Mouse (Mus musculus) hindbrain, embryonic 12.5 days (tissue): ENCODE data around the gene Nim1k. TPM values are rescaled to one million over a fixed set of nuclear protein-coding genes. Genes with fewer than 3 reads are reported as not detected.
"Not testable (repeated sequence)": the region's sequence is repeated elsewhere in the genome, so short reads cannot be mapped to it uniquely, and the experiment has no call there.

ENCODE experiments used
- ATAC-seq: fragments of 200-750 bp; cut with Nextera tagmentation; 2 replicates; pipeline ENCODE4 v1.8.0; 2017; ENCODE audit warnings: moderate TSS enrichment; ENCODE audit not compliant: low FRiP score
- H3K27ac ChIP-seq: fragments of 300-500 bp; sonication (generic); 2 replicates; pipeline ENCODE4 v1.5.1; 2016; ENCODE audit warnings: mild to moderate bottlenecking
- H3K27me3 ChIP-seq: fragments of 300-500 bp; sonication (generic); 2 replicates; pipeline ENCODE4 v1.6.1; 2016; ENCODE audit warnings: mild to moderate bottlenecking
- H3K36me3 ChIP-seq: fragments of 300-500 bp; sonication (generic); 2 replicates; pipeline ENCODE4 v1.6.1; 2016; ENCODE audit warnings: mild to moderate bottlenecking
- H3K4me1 ChIP-seq: fragments of 300-500 bp; sonication (generic); 2 replicates; pipeline ENCODE4 v1.6.1; 2016
- H3K4me2 ChIP-seq: fragments of 300-500 bp; sonication (generic); replicated peaks from 2 replicates; pipeline ENCODE4 v1.6.1; 2016; ENCODE audit warnings: mild to moderate bottlenecking
- H3K4me3 ChIP-seq: fragments of 300-500 bp; sonication (generic); 2 replicates; pipeline ENCODE4 v1.5.1; 2016; ENCODE audit warnings: mild to moderate bottlenecking
- H3K9ac ChIP-seq: fragments of 300-500 bp; sonication (generic); 2 replicates; pipeline ENCODE4 v1.6.1; 2016; ENCODE audit warnings: mild to moderate bottlenecking, moderate library complexity
- H3K9me3 ChIP-seq: fragments of 300-500 bp; sonication (generic); replicated peaks from 2 replicates; pipeline ENCODE4 v1.6.1; 2016; ENCODE audit warnings: mild to moderate bottlenecking
- WGBS: fragments of 180-500 bp; shearing (Covaris S2); methylation state at CpG from one replicate; pipeline ENCODE4 v1.1.7; 2016; 5-methylcytosine and 5-hydroxymethylcytosine counted together
- polyA plus RNA-seq: library from polyadenylated mRNA; unstranded; fragments of >200 nt; fragmentation: Nextera tagmentation; extraction: Ambion mirVana; gene quantifications from 2 replicates; pipeline ENCODE4 v1.2.1, GENCODE M21; 2016

Nim1k gene
- polyA plus RNA-seq, 1 experiment from 2014 or later: 2.6 TPM

GRCm38 (mm10) chr13:119722447-119722846 lies 33.2 kb downstream of the Nim1k start:
- no peaks in the 10 kb centered on the region for H3K4me1 ChIP-seq
- no peak overlapping the region for H3K4me2 ChIP-seq
- no peak for ATAC-seq

DNA sequence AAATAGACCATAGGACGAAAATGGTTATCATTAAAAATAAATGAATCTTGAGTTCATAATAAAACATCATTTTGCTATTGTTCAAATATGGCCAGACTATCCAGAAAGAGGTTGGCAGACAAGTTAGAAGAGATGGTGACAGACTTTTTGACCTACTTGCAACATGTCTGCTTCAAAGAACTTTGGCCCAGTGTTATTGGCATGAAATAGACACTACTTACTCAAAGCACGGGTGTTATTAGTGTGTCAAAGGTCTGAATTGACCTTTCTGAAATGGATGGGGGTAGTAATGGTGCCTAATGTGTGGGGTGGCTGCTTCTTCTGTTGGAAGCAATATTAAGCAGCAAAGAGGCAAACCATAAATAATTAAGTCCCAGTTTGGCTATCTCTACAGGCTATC lies 39.6 kb downstream of the Nim1k start:
- WGBS: 90% methylated on average over 2 of the region's 2 CpGs

More at GRCm38 (mm10) chr13:119722447-119722846, 33.2 kb downstream of the Nim1k start:
- no peaks in the 10 kb centered on the region for H3K9me3 ChIP-seq
- H3K27ac ChIP-seq: no peak overlapping the region
- no peaks in the 10 kb centered on the region for H3K36me3 ChIP-seq
- H3K9ac ChIP-seq: no peak overlapping the region
- no peaks in the 10 kb centered on the region for H3K27me3 ChIP-seq
- no peak overlapping the region for H3K4me3 ChIP-seq
- WGBS: 89% methylated on average over 3 of the region's 3 CpGs

GRCm38 (mm10) chr13:119713821-119714220 lies 41.9 kb downstream of the Nim1k start:
- 70% methylated on average over 8 of the region's 9 CpGs for WGBS
- no peak overlapping the region for H3K9ac ChIP-seq
- H3K4me3 ChIP-seq: no peak overlapping the region

More for the DNA sequence above, 39.6 kb downstream of the Nim1k start:
- H3K4me1 ChIP-seq: no peaks in the 10 kb centered on the region
- H3K27ac ChIP-seq: no peak overlapping the region
- no peaks in the 10 kb centered on the region for H3K9me3 ChIP-seq
- H3K36me3 ChIP-seq: 0 out of 2 replicates have a peak, but pooled peaks cover 4% of the 10 kb centered on the region
- ATAC-seq: no peak
- no peak overlapping the region for H3K4me3 ChIP-seq
- H3K4me2 ChIP-seq: no peak overlapping the region
- no peaks in the 10 kb centered on the region for H3K27me3 ChIP-seq
- H3K9ac ChIP-seq: no peak overlapping the region

DNA sequence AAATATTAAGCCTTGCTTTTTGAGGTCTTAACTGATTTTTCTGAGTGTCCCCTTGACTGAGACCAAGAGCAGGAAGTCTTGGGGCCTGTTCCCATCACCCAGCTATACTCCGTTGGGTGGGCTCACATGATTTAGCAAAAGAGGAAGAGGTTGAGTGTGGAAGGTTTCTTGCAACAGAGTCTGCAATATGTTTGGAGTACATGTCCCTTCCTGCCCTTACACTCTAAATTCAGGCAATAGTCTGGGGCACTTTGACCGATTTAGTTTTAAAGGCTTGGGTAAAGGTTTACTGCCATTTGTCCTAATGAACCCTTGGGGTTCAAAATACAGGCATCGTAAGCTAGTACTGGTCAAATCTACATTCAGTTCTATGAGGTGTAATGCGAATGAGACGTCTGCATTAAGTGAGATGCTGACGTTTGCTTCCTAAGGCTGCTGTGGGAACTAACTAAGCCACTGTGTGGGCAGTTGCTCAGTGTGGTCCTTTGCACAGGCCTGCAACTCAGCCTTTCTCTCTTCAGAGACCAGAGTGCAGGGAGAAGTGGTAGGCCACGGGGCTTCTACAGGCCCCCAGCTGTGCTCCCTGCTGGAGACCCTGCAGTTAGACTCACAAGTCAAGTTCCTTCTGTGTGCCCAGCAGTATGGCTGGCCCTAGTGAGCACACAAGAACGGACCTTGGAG lies 42.4 kb downstream of the Nim1k start:
- H3K27ac ChIP-seq: no peak overlapping the region
- H3K36me3 ChIP-seq: peaks cover 29% of the 10 kb centered on the region
- no peaks in the 10 kb centered on the region for H3K9me3 ChIP-seq
- H3K4me1 ChIP-seq: no peaks in the 10 kb centered on the region
- H3K4me2 ChIP-seq: no peak overlapping the region
- ATAC-seq: no peak
- 70% methylated on average over 8 of the region's 8 CpGs for WGBS
- no peaks in the 10 kb centered on the region for H3K27me3 ChIP-seq
- no peak overlapping the region for H3K9ac ChIP-seq
- H3K4me3 ChIP-seq: no peak overlapping the region

More at GRCm38 (mm10) chr13:119713821-119714220, 41.9 kb downstream of the Nim1k start:
- Histone ChIP-seq H3K27ac (no peak overlapping the region), H3K4me1 (no peaks in the 10 kb centered on the region), H3K36me3 (peaks cover 25% of the 10 kb centered on the region), H3K4me2 (no peak overlapping the region), H3K9me3 (no peaks in the 10 kb centered on the region), H3K27me3 (no peaks in the 10 kb centered on the region)
- no peak for ATAC-seq

- no peak for ATAC-seq
- no peak overlapping the region for H3K27ac ChIP-seq
- peaks cover 31% of the 10 kb centered on the region for H3K36me3 ChIP-seq
Measured at GRCm38 (mm10) chr13:119712463-119712862, 43.2 kb downstream of the Nim1k start.

GRCm38 (mm10) chr13:119710268-119710610 lies 45.4 kb downstream of the Nim1k start:
- Histone ChIP-seq H3K4me3 (no peak overlapping the region), H3K27ac (no peak overlapping the region), H3K9me3 (no peaks in the 10 kb centered on the region), H3K27me3 (no peaks in the 10 kb centered on the region), H3K36me3 (peaks cover 47% of the 10 kb centered on the region), H3K4me1 (no peaks in the 10 kb centered on the region), H3K4me2 (no peak overlapping the region), H3K9ac (no peak overlapping the region)
- 91% methylated on average over 10 of the region's 10 CpGs for WGBS
- no peak for ATAC-seq

More at GRCm38 (mm10) chr13:119712463-119712862, 43.2 kb downstream of the Nim1k start:
- Histone ChIP-seq H3K9ac (no peak overlapping the region), H3K4me1 (no peaks in the 10 kb centered on the region), H3K4me2 (no peak overlapping the region), H3K4me3 (no peak overlapping the region), H3K27me3 (no peaks in the 10 kb centered on the region), H3K9me3 (no peaks in the 10 kb centered on the region)
- 94% methylated on average over 11 of the region's 11 CpGs for WGBS

DNA sequence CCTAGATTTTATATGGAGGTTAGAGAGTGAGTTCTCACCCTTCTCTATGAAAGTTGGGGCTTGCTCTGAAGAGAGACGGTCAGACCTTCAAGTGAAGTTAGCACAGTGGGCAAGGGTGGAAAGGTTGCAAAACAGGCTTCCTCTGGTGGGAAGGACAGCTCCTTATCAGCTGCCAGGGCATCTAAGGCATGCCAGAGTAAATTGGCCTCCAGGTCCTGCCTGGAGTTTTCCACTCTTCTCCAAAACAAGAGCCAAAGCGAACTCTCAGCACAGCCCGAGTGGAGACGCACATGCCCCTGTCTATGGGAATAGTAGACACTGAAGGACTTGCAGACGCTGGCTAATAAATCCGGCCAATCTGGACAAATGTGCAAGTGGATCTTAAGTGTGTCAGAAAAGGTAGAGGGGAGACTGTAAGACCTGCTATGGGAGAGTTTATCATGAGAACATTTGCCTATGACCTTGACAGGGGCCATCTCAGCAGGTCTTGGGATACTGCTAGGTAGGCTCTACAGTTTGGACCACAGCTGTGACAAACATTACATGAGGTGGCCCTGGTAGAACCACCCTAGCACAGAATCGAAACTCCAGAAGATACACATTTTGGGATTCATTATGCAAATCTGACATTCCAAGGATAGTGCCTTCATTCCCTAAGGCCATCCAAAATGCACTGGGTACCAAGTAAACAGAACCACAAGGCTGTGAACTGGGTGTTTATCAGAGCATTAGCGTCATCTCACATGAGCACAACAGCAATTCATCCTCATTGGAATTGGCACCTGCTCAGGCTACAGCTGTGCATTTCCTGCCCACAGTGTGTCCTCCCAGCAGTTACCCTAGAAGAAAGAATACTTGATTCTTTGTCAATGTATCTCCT lies 46.1 kb downstream of the Nim1k start:
- H3K27ac ChIP-seq: no peak overlapping the region; the same call in 1 of the 2 replicates
- no peak overlapping the region for H3K4me2 ChIP-seq
- H3K36me3 ChIP-seq: peaks cover 53% of the 10 kb centered on the region
- H3K4me3 ChIP-seq: no peak overlapping the region
- no peak; the same call in 1 of the 2 replicates for ATAC-seq
- no peaks in the 10 kb centered on the region for H3K9me3 ChIP-seq
- H3K4me1 ChIP-seq: no peaks in the 10 kb centered on the region
- H3K9ac ChIP-seq: no peak overlapping the region
- H3K27me3 ChIP-seq: no peaks in the 10 kb centered on the region
- 91% methylated on average over 8 of the region's 8 CpGs for whole genome bisulfite sequencing

GRCm38 (mm10) chr13:119708941-119709340 lies 46.7 kb downstream of the Nim1k start:
- H3K27me3 ChIP-seq: no peaks in the 10 kb centered on the region
- no peaks in the 10 kb centered on the region for H3K4me1 ChIP-seq
- 90% methylated on average over 5 of the region's 5 CpGs for WGBS
- no peak overlapping the region for H3K9ac ChIP-seq
- H3K36me3 ChIP-seq: peaks cover 59% of the 10 kb centered on the region
- H3K27ac ChIP-seq: no peak overlapping the region
- no peaks in the 10 kb centered on the region for H3K9me3 ChIP-seq
- no peak overlapping the region for H3K4me3 ChIP-seq
- ATAC-seq: no peak
- H3K4me2 ChIP-seq: no peak overlapping the region

- no peak overlapping the region for H3K27ac ChIP-seq
- H3K27me3 ChIP-seq: no peaks in the 10 kb centered on the region
- H3K4me3 ChIP-seq: no peak overlapping the region
- no peaks in the 10 kb centered on the region for H3K4me1 ChIP-seq
- peaks cover 67% of the 10 kb centered on the region for H3K36me3 ChIP-seq
- 93% methylated on average over 6 of the region's 6 CpGs for WGBS
- no peaks in the 10 kb centered on the region for H3K9me3 ChIP-seq
- H3K9ac ChIP-seq: no peak overlapping the region
- no peak overlapping the region for H3K4me2 ChIP-seq
- ATAC-seq: no peak
Measured at GRCm38 (mm10) chr13:119707906-119708305, 47.8 kb downstream of the Nim1k start.

GRCm38 (mm10) chr13:119706953-119707352 lies 48.7 kb downstream of the Nim1k start:
- WGBS: 81% methylated on average over 7 of the region's 7 CpGs
- Histone ChIP-seq H3K4me2 (no peak overlapping the region), H3K27me3 (no peaks in the 10 kb centered on the region), H3K4me3 (no peak overlapping the region), H3K9ac (no peak overlapping the region), H3K9me3 (no peaks in the 10 kb centered on the region), H3K36me3 (peaks cover 72% of the 10 kb centered on the region), H3K4me1 (no peaks in the 10 kb centered on the region), H3K27ac (no peak overlapping the region)
- no peak for ATAC-seq

DNA sequence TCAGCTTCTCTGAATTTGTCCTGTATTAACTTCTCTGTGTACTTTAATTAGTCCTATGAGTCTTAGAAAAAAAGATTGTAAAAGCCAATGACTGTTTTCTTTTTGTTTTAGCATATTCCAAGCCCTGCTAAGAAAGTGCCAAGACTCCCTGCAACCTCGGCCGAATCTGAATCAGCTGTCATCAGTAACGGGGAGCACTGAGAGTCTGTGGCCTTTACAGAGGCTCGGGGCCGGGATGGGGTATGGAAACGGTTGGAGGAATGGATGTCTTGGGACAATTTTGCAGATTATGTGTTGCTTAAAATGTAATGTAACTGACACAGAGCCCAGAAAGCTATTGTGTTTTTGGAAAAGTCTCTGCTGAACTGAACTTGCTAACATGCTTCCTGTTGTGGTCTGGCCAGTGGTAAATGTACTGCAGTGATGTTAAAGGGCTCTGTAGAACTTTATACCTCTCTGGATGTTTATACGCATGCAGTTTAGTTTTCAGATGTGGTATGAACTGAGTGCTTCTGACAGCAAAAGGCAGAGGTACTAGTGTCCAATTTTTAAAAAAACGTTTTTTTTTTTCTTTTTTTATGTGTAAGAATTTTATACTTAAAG lies 49.3 kb downstream of the Nim1k start:
- H3K27me3 ChIP-seq, H3K4me1 ChIP-seq, H3K27ac ChIP-seq, ATAC-seq, H3K9ac ChIP-seq, H3K4me3 ChIP-seq, H3K9me3 ChIP-seq, H3K4me2 ChIP-seq: not testable (repeated sequence)
- WGBS: 89% methylated on average over 8 of the region's 8 CpGs
- H3K36me3 ChIP-seq: peaks cover 73% of the 10 kb centered on the region

GRCm38 (mm10) chr13:119704280-119704679 lies 51.4 kb downstream of the Nim1k start:
- Histone ChIP-seq H3K27ac (no peak overlapping the region), H3K4me2 (no peak overlapping the region), H3K36me3 (peaks cover 77% of the 10 kb centered on the region), H3K9ac (no peak overlapping the region), H3K9me3 (no peaks in the 10 kb centered on the region), H3K4me3 (no peak overlapping the region), H3K27me3 (no peaks in the 10 kb centered on the region), H3K4me1 (no peaks in the 10 kb centered on the region)
- ATAC-seq: no peak
- WGBS: 93% methylated on average over 7 of the region's 7 CpGs
